Mouse (Mus musculus) erythroid progenitor cell, adult 5-6 weeks (primary cell): Measurements from ENCODE around the gene Mcu. TPM values are rescaled to one million over a fixed set of nuclear protein-coding genes. Genes with fewer than 3 reads are reported as not detected.

ENCODE experiments used
- ATAC-seq: replicated peaks from 2 replicates; pipeline ENCODE4 v1.8.0; 2016; ENCODE audit warnings: moderate number of reproducible peaks, mild to moderate bottlenecking, moderate TSS enrichment, inconsistent platforms; ENCODE audit not compliant: poor library complexity, low FRiP score, severe bottlenecking
- total RNA-seq, 2 experiments: library from RNA; stranded (forward) in 1 of 2; stranded (reverse) in 1 of 2; fragments of 150-400 nt in 1 of 2; fragments of 186-747, 209-891 nt in 1 of 2; gene quantifications; 2 replicates each; pipeline versions ENCODE4 v1.2.3 to v1.2.4; 2015 to 2017; ENCODE audit warnings: low replicate concordance in 2 of 2

Gene Mcu
- total RNA-seq, 2 experiments from 2014 or later = 14.7 to 14.8 TPM

- no peak for ATAC-seq
Observed at GRCm38 (mm10) chr10:59615411-59615810, 1.1 kb downstream of the Mcu start.

- ATAC-seq = no peak
Observed at GRCm38 (mm10) chr10:59614141-59614540, 2.4 kb downstream of the Mcu start.

GRCm38 (mm10) chr10:59613276-59613675 is 3.2 kb downstream of the Mcu start:
- no peak for ATAC-seq

- no peak for ATAC-seq
Observed at GRCm38 (mm10) chr10:59604879-59605464, 11.5 kb downstream of the Mcu start.

DNA sequence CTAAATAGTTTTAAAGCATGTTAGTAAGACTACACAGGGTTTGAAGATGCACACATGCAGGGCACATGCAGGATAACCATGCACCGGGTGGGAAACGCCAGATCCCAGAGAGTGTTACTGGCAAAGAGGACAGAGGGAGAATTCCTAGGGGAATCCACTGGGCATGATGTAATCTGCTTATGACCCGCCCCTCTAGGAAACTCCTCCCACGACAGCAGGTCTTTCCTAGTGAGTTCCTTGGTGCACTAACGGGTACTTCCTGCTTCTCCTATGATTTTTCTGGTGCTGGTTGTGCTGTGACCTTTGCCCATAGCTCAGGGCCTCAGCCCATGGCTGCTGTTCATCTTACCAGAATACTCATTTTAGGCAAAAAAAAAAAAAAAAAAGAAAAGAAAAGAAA is 12.6 kb downstream of the Mcu start:
- ATAC-seq = no peak

DNA sequence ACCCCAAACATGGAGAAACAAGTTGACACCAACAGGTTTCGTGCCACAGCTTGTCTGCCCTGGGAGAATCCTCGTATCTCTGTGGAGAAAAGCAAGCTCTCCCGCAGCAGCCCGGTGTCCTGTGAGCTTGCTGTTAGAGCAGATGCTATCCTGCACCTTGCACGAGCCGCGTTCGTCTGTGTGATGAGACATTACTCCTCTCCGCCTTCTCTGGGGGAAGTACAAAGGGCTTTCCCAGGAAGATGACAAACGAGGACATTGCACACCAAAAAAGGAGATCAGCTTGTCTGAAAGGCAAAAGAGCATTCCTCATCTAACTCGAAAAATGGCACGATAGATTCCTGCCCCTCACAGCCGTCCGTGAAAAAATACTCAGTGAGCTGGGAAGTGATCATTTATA is 13.6 kb downstream of the Mcu start:
- no peak for ATAC-seq

DNA sequence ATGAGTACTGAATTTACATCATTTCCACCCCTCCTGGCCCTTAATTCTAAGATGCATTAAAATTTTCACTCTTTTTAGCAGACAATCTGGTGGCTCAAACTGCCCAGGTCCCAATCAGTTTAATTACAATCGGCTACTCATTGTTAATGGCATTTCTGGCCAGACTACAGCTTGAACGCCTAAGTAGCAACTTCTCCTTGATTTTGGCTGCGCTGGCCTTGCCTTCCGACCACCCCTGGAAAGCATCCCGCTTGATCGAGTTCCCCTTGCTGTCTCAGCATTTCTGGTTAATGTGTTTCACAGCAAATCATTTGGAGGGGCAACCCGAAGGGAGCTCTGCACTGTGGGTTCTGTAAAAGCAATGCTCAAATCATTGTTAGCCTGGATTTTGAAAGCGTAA is 14.4 kb downstream of the Mcu start:
- no peak for ATAC-seq

GRCm38 (mm10) chr10:59600516-59600915 is 16.0 kb downstream of the Mcu start:
- no peak for ATAC-seq

- ATAC-seq = 0 out of 2 replicates have a peak, but pooled peaks have one; percentile 44
Observed at GRCm38 (mm10) chr10:59593826-59594570, 22.5 kb downstream of the Mcu start.

GRCm38 (mm10) chr10:59590606-59591005 is 25.9 kb downstream of the Mcu start:
- no peak for ATAC-seq

DNA sequence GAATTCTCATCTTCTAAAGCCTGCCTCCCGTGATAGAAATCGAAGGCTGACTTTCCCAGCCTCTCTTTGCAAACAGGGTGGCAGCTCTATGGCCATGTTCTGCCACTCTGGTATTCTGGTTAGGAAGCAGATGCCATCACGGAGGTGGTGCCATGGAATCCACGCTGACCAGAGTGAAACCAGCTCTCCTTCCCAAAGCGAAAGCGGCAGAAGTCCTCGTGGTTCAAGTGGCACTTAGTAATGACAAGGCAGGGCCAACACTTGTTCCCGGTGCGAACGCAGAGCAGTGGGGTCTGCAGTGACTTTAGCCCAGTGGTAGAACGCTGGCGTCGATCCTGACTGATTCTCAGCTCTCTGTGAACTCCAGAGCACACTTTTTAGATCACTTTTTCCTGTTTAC is 26.6 kb downstream of the Mcu start:
- ATAC-seq = no peak

DNA sequence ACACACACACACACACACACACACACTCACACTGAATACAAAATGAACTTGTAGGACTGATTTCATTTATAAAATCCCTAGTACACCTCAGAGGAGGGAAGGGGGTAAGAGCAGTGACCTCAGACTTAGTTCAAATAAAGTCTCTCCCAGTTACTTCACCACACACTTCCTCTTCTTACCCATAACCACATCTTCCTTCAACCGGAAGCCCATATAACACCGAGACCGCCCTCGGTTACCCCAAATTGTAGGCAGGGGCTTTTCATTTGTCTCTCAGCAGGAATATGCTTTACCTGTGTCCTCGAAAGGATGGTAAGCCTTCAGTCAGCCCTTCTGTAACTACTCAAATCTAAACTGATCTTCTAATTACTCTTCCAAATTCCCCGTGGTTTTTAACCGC is 27.1 kb downstream of the Mcu start:
- no peak for ATAC-seq

DNA sequence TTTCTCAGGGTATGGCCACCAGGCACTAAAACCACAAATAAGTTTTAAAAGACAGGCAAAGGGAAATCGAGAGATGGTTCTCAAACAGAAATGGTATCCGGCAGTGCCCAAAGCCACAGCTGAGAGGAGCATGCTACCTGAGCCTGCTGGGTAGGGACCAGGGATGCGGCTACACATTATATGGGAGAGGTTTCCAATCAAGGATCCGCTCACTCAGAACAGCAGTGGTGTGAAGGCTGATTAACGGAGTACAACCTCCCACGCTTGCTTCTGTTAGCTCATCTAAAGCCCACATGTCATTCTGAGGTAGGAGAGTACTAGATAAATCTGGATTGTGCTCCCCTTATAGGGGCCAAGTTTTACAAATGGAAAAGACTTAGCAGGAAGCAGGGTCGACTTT is 28.4 kb downstream of the Mcu start:
- ATAC-seq = no peak

- no peak for ATAC-seq
Observed at GRCm38 (mm10) chr10:59586821-59587220, 29.7 kb downstream of the Mcu start.

- no peak for ATAC-seq
Observed at GRCm38 (mm10) chr10:59585621-59586020, 30.9 kb downstream of the Mcu start.

GRCm38 (mm10) chr10:59581826-59582543 is 34.5 kb downstream of the Mcu start:
- ATAC-seq = no peak

GRCm38 (mm10) chr10:59580593-59581149 is 35.8 kb downstream of the Mcu start:
- no peak for ATAC-seq

DNA sequence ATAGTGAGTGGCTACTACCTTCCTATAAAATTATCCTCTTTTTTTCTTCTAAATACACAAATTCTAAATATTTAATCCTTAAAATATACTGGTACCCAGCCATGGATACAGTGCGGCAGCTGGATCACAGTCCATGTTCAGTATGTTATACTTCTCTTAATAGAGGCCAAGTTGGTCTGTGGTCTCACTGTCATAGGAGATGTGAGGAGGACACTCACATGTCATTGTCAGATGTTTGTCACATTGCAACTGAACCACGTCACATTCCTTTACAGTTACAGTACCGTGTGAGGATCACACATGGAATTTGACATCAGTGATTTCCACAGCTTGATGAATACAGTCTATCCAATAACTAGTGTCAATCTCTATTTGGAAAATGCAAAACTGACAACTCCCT is 36.8 kb downstream of the Mcu start:
- no peak for ATAC-seq

GRCm38 (mm10) chr10:59577871-59578801 is 38.4 kb downstream of the Mcu start:
- peak; percentile 66 for ATAC-seq

GRCm38 (mm10) chr10:59576305-59576704 is 40.2 kb downstream of the Mcu start:
- no peak for ATAC-seq
